Mouse (Mus musculus) left cerebral cortex, adult 8-10 months (tissue): ENCODE measurements around the gene Tuba1b. TPM values are rescaled to one million over a fixed set of nuclear protein-coding genes. Genes with fewer than 3 reads are reported as not detected.
"Not testable (repeated sequence)": the region's sequence is repeated elsewhere in the genome, so short reads cannot be mapped to it uniquely, and the experiment has no call there.

Experiments
- DNase-seq, 2 experiments: peaks; one replicate each; pipeline ENCODE4 v3.0.0; 2022; ENCODE audit warnings: low spot score in 2 of 2
- total RNA-seq, 4 experiments: library from RNA; stranded (reverse); gene quantifications; 2 replicates each; pipeline ENCODE4 v1.2.4; 2022

The Tuba1b gene
- total RNA-seq, 4 experiments from 2014 or later = 560 to 600 (median 569) TPM

DNA sequence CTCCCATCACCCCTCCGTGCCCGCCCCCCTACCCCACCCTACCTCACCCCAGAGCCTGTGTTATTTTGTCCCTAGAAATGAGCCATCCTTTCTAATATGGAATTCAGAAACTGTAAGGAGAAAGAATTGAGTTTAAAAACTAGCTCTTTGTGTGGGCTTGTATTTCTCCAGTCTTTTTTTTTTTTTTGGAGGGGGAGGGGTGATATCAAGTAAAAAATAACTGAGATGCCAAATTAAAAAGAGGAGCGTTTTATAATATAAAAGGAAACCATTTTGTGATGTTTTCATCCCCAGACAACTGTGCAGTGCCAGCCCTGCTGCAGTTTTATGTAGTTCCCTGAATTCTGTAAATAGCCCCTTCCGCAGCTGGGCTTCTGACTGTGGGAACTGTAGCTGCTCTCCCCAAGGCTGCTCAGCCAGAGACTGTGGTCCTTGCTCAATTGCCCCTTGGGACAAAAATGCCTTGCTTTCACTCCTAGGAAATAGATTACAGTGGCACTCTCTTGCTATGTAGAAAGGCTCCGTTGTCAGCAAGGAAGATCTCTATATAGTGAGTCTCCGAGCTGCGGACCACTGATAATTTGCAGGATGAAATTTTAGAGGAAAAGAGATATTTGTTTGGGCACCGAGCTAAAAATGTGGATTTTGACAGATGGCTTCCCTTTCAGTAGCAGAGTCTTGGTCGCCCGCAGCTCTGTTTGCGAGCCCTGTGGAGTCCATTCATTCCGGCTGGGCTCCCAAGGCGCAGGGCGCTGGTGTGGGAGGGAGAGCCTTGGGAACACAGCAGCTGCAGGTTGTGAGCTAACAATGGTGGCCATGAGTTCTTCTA, 20.3 kb upstream of the Tuba1b start:
- no peak for DNase-seq

DNA sequence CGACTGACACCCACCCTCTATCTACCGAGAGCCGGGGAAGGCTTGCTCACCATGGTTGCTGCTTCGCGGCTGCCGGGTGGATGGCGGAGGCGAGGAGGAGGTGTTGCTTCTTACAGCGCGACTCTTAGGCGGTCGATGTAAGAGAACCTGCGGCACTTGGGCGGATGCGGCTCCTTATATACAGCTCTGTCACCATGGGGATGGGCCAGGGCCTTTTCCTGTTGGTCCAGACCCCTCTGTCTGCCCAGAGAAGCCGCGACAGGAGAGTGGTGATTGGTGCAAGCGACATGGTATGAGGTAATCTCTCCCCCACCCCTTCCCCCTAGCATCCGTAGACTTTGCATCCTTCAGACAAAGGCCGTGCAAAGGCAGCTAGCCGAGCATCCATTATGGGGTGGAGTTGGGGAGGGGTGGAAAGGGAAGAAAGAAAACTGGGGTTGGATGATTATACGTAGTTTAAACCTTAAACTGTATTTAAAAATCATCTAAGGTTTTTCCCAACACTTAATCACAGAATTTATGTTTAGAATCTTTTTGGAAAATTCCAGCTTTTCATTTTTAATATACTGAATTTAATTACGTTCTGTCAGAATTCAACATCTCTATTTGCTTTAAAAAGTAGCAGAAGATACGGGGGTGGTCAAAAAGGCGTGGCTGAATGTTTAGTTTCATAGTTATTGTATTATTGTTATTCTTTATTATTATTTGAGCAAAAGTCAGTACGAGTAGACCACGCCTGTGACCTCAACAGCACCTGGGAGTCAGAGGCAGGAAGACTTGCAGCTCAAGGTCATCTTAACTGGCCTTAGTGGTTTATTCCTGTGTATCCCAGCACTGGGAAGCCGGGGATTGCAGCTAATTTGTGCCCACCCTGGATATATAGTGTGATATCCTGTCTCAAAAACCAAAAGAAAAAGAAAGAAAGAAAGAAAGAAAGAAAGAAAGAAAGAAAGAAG, 19.3 kb upstream of the Tuba1b start, which contains the start of the genes Gm49450 and Tuba1a:
Gene Gm49450, minus strand, starts transcription at position 151 of the 956 bp plus-strand sequence.
Gene Tuba1a, minus strand, starts transcription at position 303 of the 956 bp plus-strand sequence.
- DNase-seq = peak; percentile 97 to 99

DNA sequence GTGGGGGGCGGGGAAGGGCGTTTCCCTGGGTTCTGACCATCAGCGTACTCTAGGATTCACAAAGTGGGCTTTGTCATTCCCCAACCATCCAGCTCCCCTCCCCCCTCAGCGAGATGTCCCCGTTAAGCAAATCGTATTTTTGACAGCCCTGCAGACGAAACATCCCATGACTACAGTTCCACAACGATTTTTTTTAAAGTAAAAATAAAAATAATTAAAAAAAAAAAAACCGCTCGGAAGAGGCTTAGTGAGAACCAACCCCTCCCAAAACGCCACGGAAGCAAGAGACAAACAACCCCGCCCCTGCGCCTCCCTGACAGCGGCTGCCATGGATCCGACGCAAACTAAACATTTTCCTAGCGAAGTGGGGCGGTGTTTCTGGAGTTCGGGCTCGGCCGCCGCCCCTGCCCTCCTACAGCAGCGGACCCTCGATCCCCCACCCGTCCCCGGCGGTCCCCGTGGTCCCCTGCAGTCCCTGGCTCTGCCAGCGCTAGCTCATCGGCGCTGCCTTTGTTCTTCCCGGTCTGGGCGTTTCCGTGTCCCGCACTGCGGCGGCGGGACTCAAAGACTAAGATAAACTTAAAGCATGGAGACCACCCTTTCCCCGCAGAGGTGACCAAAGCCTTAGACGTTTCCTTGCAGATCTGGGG, 18.5 kb upstream of the Tuba1b start:
- peak in 1 of 2 experiments; percentile 52 for DNase-seq

DNA sequence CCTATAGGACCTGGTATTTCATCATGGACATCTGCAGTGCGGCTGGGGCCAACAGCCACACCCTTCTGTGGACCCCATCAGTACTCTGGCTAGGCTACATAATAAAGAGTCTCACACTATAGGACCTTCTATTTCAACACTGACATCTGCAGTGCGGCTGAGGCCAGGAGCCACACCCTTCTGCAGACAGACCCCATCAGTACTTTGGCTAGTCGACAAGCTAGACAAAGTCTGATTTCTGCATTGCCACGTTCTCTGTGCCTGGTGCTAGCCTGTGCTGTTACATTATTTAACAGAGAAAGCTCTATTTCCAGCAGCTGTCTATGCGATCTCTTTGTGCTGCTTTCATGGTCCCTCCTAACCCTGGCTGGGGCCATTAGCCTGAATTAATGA, 17.7 kb upstream of the Tuba1b start:
- peak in 1 of 2 experiments; percentile 35 for DNase-seq

DNA sequence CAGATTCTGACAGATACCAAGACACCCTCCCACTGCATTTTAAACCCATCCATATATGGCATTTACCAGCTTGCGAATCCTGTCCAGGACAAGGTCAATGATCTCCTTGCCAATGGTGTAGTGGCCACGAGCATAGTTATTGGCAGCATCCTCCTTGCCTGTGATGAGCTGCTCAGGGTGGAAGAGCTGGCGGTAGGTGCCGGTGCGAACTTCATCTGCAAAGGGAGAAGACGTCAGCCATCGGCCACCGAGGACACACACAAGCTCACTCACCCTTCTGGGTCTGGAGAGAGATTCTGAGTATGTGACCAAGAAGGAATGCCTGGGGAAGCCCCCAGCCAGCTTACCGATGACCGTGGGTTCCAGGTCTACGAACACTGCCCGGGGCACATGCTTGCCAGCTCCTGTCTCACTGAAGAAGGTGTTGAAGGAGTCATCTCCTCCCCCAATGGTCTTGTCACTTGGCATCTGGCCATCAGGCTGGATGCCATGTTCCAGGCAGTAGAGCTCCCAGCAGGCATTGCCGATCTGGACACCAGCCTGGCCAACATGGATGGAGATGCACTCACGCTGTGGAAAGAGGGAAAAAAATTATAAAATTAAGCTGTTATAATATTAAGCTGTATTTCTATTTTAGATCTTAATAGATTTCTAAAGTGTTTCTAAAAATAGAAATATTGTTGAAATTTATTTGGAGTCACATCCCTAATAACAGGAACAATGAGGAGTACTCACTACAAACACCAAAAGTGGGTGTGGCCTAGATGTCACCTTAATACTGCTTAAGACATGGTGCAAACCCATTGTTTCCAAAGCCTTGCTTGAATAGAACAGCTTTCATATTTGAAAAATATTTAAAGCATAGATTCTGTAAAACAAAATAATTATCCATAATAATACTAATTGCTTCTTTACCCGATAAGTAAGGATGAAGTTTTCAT, 17.0 kb upstream of the Tuba1b start:
- not testable (repeated sequence) for DNase-seq

DNA sequence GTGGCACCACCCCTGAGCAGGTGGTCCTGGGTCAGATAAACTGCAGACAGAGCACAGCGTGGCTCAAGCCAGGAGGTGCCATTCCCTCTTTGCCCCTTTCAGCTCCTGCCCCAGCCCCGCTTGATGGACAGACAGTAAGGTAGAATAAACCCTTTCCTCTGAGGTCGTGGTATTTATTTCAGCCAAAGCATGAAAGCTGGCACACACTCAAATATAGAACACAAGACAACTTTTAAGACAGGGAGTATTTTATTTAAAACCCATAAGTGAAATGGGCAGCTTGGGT, 15.2 kb upstream of the Tuba1b start:
- DNase-seq = no peak

DNA sequence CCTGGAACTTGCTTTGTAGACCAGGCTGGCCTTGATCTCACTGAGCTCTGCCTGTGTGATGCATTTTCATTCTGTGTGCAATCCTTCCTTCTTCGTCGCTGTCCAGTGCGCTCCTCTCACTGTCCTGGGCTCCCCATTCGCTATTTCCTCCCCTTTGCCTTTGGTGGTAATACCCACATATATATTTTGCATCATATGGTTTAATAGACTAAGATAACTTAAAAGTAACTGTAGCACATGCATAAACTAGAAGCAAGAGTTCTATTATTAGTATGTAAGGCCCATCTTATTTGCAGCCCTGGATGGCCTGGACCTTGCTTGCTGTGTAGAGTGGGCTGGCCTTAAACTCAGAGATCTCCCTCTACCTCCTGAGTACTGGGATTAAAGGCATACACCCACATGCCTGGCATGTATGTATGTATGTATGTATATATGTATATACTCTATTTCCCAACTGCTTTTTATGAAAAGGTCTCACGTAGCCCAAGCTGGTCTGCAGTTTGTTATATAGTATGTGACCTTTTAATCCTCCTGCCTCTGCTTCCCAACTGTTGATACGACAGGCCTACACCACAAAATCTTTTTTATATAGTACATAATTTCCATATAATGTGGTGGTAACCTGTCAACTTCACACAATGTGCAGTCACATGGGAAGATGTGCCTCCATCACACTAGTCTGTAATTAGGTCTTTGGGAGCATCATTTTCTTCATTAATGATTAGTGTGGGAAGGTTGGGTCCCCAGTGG, 14.7 kb upstream of the Tuba1b start:
- DNase-seq = no peak

DNA sequence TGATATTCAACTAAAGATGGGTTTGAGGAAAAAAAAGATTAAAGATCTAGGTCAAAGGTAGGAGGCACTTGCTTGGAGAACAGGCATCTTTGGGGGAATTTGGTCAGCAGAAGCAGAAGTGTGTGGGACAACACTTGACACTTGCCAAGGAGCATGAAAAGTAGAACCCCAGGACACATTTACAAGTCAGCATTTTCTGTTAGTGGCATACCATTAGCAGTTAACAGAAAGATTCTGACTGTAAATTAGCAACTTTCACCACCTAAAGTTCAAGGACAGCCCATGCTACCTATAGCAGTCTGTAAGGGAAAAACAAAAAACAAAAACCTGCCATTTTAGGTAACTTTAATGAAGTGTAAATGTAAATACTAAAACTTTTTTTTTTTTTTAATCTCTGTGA, 14.0 kb upstream of the Tuba1b start:
- DNase-seq = no peak

DNA sequence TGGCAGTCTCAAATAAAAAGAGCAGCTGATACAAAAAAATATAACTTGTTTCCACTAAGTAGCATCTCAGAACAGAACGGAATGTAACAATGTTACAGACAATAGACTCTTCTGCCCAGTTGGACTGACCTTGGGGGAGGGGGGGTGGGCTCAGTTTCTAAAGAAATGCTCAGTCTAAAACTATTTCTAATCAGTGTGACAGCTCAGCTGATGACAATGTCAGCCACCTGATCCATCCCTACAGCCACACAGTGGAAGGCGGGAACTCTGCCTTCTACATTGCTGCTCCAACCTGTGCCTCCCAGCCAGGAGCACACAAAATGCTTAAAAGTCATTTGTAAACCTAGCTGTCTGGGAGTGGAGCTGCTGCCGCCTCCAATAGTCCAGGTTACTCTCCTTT, 13.5 kb upstream of the Tuba1b start:
- no peak for DNase-seq

DNA sequence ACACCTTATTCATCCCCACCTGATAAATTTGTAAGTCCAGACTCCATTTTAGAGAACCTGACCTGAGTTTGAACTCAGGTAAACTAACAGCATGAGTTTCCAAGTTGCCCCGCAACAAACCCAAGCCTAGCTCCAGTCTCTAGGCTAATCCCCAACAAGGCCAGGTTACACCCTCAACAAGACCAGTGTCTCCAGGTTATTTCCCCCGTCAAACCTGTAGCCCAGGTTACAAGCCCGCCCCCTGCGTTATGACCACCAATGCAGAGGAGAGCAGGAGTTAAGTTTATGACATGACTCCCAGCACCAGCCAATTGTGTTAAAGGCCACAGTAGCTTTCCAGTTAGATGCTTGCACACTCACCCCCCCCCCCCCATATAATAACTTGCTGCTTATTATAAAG, 8.8 kb upstream of the Tuba1b start:
- no peak for DNase-seq

DNA sequence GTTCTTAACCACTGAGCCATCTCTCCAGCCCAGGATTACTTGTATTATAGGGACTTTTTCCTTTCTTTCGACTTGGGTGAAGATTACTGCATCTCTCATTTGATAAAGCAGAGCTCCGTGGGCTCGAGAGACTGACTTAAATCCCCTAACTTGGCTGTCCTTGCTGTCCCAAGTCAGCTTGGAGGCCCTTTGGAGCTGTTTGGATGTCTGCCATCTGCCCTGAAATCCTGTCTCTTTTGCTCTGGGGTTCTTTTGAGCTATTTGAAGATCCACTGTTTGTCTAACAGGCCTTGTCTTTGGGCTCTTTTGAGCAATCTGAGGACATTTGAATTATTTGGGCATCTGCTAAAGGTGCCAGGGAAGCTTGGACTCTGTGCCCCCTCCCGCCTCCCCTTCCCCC, 7.7 kb upstream of the Tuba1b start:
- no peak for DNase-seq

DNA sequence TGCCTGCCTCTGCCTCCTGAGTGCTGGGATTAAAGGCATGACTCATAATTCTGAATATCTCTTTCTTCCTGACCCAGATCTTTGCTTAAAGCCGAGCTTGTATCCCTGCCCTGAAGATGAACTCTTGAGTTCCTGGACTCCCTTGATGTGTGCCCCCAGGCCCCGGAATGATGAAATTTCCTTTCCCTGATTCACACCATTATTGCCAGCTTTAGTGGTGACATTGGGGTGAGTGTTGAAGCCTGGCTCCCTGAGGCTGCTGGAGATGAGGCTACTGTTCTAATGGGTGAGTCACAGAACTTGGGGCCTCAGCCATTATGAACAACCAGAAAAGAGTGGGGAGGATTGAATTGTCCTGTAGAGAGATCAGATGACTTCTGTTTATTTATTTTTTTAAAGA, 7.2 kb upstream of the Tuba1b start:
- DNase-seq = no peak

DNA sequence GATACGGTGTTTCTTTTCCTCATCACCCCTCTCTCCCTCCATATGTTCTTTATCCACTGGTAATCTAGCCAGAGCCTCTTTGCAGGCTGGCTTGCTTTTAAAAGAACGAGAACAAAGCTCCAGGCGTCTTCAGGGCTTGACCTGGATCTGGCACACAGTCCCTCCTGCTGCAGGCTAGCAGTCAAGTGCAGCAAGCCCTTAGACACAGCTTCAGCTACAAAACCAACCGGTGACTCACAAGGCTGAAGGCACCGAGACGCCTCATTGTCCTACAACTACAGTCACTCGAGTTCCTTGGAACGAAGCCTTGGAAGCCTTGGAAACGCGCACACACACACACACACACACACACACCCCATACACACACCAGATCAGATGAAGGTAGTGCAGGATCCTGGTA, 6.5 kb upstream of the Tuba1b start:
- DNase-seq = no peak

DNA sequence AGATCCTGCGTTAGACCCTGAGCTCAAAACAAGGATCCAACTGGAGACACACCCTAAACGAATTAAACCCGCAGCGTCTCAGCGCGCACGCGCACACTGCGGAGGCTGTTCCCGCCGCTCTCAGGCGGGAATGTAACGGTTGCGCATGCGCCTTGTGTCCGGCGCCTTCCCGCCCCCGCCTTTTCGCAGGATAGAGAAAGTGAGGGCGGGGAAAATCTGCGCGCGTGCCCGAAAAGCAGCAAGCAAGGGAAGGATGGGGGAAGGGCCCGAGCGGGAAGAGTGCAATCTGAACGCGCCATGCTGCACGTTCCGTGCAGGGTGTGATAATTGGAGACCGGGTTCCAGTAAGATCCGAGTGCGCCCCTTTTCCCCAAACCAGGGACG, 540 bp downstream of the Tuba1b start:
- peak; percentile 84 to 94 for DNase-seq

DNA sequence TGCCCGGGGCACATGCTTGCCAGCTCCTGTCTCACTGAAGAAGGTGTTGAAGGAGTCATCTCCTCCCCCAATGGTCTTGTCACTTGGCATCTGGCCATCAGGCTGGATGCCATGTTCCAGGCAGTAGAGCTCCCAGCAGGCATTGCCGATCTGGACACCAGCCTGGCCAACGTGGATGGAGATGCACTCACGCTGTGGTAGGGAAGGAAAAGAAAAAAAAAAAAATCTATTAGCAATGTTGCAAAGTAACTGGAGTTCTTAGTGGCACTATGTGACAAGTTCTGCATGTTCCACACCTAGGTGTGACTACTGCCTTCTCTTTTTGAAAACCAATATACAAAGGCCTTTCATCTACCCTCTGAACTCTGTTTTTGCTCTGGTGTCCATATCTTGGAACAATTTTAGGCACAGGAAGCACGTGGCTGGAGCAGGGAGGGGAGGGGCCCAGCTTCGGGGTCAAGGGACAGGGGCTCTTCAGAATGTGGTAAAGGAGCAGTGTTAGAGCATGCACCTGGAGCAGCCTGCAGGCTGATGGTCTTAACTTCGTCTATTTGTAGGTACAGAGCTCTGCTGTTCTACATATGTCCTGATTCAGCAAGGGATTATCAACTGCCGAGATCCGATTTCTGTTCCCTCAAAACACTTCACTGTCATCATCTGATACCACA, 1.2 kb downstream of the Tuba1b start:
- DNase-seq = not testable (repeated sequence)

DNA sequence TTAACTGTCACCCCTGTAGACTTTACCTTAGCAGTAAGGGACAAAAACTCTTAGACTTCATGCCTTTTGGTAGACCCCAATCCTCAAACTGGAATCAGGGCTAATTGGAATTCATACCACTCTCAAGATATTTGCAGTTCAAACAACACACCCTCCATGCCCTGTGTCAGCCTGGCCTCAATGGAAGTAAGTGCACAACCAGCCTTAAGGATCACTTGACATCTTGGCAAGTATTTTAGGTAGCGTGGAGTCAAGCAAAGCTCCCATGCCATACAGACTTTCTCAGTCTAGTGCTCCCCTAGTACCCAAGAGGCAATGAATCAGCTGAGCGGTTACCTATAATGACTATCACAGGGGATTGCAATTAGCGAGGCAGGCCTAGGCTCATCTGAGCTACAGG, 3.4 kb downstream of the Tuba1b start:
- no peak for DNase-seq

DNA sequence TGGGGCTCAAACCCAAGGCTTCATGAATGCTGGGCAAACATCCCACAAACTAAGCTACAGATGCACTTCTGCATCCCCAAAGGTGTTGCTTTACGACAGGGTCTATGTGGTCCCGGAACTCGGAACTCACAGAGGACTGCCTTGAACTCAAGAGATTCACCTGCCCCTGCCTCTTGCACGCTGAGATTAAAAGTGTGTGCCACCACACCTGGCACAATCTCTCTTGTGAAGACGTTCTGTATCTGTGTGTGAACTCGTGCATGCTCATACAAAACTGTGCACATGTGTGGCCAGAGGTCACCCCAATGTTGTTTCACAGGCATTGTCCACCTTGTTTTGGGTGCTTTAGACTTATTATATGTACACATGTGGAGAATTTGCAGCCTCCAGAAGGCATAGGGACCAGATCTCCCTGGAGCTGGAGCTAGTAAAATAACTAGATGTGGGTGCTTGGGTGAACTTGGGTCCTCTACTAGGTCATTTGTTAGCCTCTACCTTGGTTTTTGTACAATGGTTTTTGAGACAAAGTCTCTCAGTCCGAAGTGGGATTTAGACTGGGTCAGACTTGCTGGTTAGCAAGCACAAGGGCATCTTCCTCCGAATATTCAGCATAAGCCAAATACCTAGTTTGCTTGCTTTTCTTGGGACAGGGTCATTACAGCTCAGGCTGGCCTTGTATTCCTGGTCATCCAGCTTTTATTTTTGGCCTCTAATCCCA, 4.2 kb downstream of the Tuba1b start:
- DNase-seq = no peak

DNA sequence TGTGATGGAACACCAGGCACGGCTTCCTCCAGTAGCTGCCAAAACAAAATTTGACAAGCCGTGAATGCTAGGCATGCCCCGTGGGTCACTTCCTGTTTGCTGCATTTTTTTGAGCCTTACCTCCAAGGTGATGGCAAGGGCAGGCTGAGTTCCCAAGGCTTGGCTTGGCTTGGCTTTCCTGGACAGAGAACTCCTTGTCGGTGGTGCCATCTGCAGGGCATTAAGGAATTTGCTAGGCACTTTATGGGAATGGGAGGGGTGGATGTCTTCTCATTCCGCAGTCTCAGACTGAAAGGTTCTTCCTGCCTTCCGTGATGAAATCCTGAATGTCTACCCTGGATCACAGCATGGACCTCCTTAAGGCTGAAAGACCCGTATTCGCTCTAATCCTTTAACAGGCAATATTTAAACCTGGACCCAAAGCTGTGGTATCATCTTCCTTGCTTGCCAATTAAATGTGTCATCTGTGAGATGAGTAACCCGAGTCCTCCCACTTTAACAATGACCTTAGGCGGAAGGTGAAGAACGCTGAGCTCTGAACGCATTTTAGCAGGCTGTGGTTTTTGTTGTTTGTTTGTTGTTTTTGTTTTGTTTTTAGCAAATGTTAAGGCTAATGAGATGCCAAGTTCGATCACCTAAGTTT, 5.6 kb downstream of the Tuba1b start:
- peak; percentile 57 to 61 for DNase-seq
